8 mouse cellular contexts compared by ENCODE assay signal in the genomic region with DNA sequence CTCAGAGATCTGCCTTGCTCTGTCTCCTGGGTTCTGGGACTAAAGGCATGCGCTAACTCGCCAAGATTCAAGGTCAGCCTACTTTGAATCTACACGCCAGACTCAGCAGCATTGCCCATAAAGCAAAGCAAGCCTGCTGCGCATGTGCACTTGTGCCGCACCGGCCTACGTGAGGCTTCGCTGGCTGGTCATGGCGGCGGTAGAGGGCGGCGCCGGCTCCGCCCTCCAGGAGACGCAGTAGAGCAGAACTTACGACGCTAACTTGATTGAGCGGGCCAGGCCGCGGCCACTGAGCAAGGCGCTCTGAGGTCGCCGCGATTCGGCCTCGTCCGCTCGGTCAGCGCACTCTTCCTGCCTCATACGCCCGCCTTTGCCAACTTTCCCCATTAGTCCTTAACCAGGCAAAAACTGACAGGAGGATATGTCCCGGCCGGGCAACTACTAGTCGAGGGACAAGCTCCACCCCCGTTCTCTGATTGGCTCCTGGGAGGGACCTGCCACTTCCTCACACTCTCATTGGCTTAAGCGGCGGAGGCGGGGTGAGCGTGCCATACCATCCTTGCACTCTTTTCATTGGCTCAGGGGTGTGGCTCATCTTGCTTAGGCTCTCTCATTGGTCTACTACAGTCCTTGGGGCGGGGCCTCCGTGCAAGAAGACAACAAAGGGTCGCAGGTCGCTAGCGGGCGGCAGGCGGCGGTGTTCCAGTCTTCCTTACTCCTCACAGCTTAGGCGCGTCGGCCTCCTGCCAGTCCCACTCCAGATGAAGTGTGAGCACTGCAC. TPM values are rescaled to one million over a fixed set of nuclear protein-coding genes. Genes with fewer than 3 reads are reported as not detected.
DNase-seq lines count a peak whose midpoint lies in the region; ATAC-seq and TF ChIP-seq lines count a peak whose summit lies in the region.

Gene Narf, plus strand, starts transcription at position 690 of the 781 bp plus-strand sequence.

- TF ChIP-seq CTCF in kidney, adult 2 months (conservative IDR thresholded peaks at IDR 0.05; ENCODE audit: insufficient read depth, insufficient read length, low read depth, low read length), result peak; percentile 52
- TF ChIP-seq CTCF in spleen, adult 2 months (IDR thresholded peaks at IDR 0.05; ENCODE audit: extremely low read depth, insufficient read depth, insufficient read length, insufficient replicate concordance), result peak; percentile 49; the same call in 1 of the 2 replicates

- peak; percentile 98 for TF ChIP-seq POLR2A in kidney, adult 2 months (IDR thresholded peaks at IDR 0.05; ENCODE audit: low read depth, low read length)
- TF ChIP-seq POLR2A in spleen, adult 2 months (IDR thresholded peaks at IDR 0.05; ENCODE audit: low read depth, low read length), result peak; percentile 81

- peak within 1 kb of the TSS; percentile 90 for H3K9ac ChIP-seq in embryonic facial prominence, embryonic 13.5 days
- peak within 1 kb of the TSS; percentile 75 for H3K9ac ChIP-seq in limb, embryonic 12.5 days (replicated peaks)
- H3K9ac ChIP-seq in midbrain, embryonic 15.5 days, result peak within 1 kb of the TSS; percentile 81

- WGBS in embryonic facial prominence, embryonic 13.5 days, result under 1% methylated on average over 50 of the region's 50 CpGs
- WGBS in kidney, adult 2 months, result under 1% methylated on average over 50 of the region's 50 CpGs
- WGBS in limb, embryonic 12.5 days, result under 1% methylated on average over 50 of the region's 50 CpGs
- under 1% methylated on average over 50 of the region's 50 CpGs for WGBS in midbrain, embryonic 15.5 days
- under 1% methylated on average over 50 of the region's 50 CpGs for WGBS in spleen, adult 2 months

- ATAC-seq in embryonic facial prominence, embryonic 13.5 days (ENCODE audit: insufficient number of reproducible peaks, insufficient read depth, low FRiP score, low TSS enrichment, low read depth), result peak; percentile 100
- ATAC-seq in limb, embryonic 12.5 days (ENCODE audit: insufficient number of reproducible peaks, insufficient read depth, low FRiP score, low TSS enrichment, low read depth), result peak; percentile 100
- peak; percentile 99 for ATAC-seq in midbrain, embryonic 15.5 days (replicated peaks)

- peaks cover 24% of the 10 kb centered on the region for H3K36me3 ChIP-seq in embryonic facial prominence, embryonic 13.5 days
- no peaks in the 10 kb centered on the region for H3K36me3 ChIP-seq in kidney, adult 2 months (ENCODE audit: control insufficient read depth, insufficient read depth, low read length)
- H3K36me3 ChIP-seq in limb, embryonic 12.5 days, result peaks cover 31% of the 10 kb centered on the region
- H3K36me3 ChIP-seq in midbrain, embryonic 15.5 days (replicated peaks), result no peaks in the 10 kb centered on the region
- H3K36me3 ChIP-seq in spleen, adult 2 months (ENCODE audit: control insufficient read depth, insufficient read depth, low read length), result peaks cover 6% of the 10 kb centered on the region

- DNase-seq in 3134 (ENCODE audit: extremely low read depth, insufficient read length, low spot score), result peak; percentile 100
- DNase-seq in adrenal gland, postnatal 36 days, result peak; percentile 99
- peak; percentile 99 to 100 for DNase-seq in heart, adult 18-20 months
- DNase-seq in kidney, adult 2 months, result peak; percentile 100
- DNase-seq in spleen, adult 2 months (ENCODE audit: low read depth in 1 of 2, low spot score in 2 of 2), result peak; percentile 98 to 99

- H3K4me2 ChIP-seq in embryonic facial prominence, embryonic 13.5 days, result peak within 1 kb of the TSS; percentile 61
- peak within 1 kb of the TSS; percentile 55 for H3K4me2 ChIP-seq in limb, embryonic 12.5 days
- peak within 1 kb of the TSS; percentile 56 for H3K4me2 ChIP-seq in midbrain, embryonic 15.5 days

- peaks cover 22% of the 10 kb centered on the region for H3K4me1 ChIP-seq in embryonic facial prominence, embryonic 13.5 days
- peaks cover 9% of the 10 kb centered on the region for H3K4me1 ChIP-seq in kidney, adult 2 months (ENCODE audit: control insufficient read depth, insufficient read depth, low read length)
- H3K4me1 ChIP-seq in limb, embryonic 12.5 days (replicated peaks), result peaks cover 16% of the 10 kb centered on the region
- peaks cover 41% of the 10 kb centered on the region for H3K4me1 ChIP-seq in midbrain, embryonic 15.5 days
- peaks cover 9% of the 10 kb centered on the region; the same call in 1 of the 2 replicates for H3K4me1 ChIP-seq in spleen, adult 2 months (ENCODE audit: control insufficient read depth, insufficient read depth, insufficient read length)

- H3K9me3 ChIP-seq in embryonic facial prominence, embryonic 13.5 days, result no peaks in the 10 kb centered on the region
- no peaks in the 10 kb centered on the region for H3K9me3 ChIP-seq in limb, embryonic 12.5 days
- no peaks in the 10 kb centered on the region for H3K9me3 ChIP-seq in midbrain, embryonic 15.5 days

- H3K4me3 ChIP-seq in embryonic facial prominence, embryonic 13.5 days, result peak within 1 kb of the TSS; percentile 83
- peak within 1 kb of the TSS; percentile 80 for H3K4me3 ChIP-seq in kidney, adult 2 months (ENCODE audit: insufficient read depth, low read depth, low read length)
- peak within 1 kb of the TSS; percentile 76 for H3K4me3 ChIP-seq in limb, embryonic 12.5 days (replicated peaks)
- H3K4me3 ChIP-seq in midbrain, embryonic 15.5 days, result peak within 1 kb of the TSS; percentile 61
- peak within 1 kb of the TSS; percentile 84 for H3K4me3 ChIP-seq in spleen, adult 2 months (ENCODE audit: extremely low read depth, insufficient read depth, insufficient read length)

- H3K27ac ChIP-seq in embryonic facial prominence, embryonic 13.5 days, result peak within 1 kb of the TSS; percentile 100
- H3K27ac ChIP-seq in kidney, adult 2 months (ENCODE audit: insufficient read depth, low read depth, low read length), result peak within 1 kb of the TSS; percentile 98
- peak within 1 kb of the TSS; percentile 99 for H3K27ac ChIP-seq in limb, embryonic 12.5 days
- H3K27ac ChIP-seq in midbrain, embryonic 15.5 days, result peak within 1 kb of the TSS; percentile 99
- H3K27ac ChIP-seq in spleen, adult 2 months (ENCODE audit: insufficient read depth, low read length), result peak within 1 kb of the TSS; percentile 98

- no peaks in the 10 kb centered on the region for H3K27me3 ChIP-seq in embryonic facial prominence, embryonic 13.5 days
- H3K27me3 ChIP-seq in kidney, adult 2 months (replicated peaks; ENCODE audit: control insufficient read depth, insufficient read depth, low read length), result no peaks in the 10 kb centered on the region
- no peaks in the 10 kb centered on the region for H3K27me3 ChIP-seq in limb, embryonic 12.5 days
- no peaks in the 10 kb centered on the region for H3K27me3 ChIP-seq in midbrain, embryonic 15.5 days (replicated peaks)
- no peaks in the 10 kb centered on the region for H3K27me3 ChIP-seq in spleen, adult 2 months (ENCODE audit: control insufficient read depth, insufficient read depth, low read length)

RNA-seq across cellular contexts. Expression of gene Narf, which starts in this region (rescaled TPM):
- 10 to 100 TPM; 18.7 to 27.3 TPM for total RNA-seq in adrenal gland, postnatal 36 days (2021)
- polyA plus RNA-seq in embryonic facial prominence, embryonic 13.5 days (2015; fragmentation: Nextera tagmentation; extraction: Ambion mirVana), result 61.4 and 67.7 TPM in 2 replicates
- total RNA-seq in heart, adult 18-20 months (2021), result 10 to 100 TPM; 71.4 to 83.6 TPM
- polyA plus RNA-seq in kidney, adult 2 months (2012; rRNA removed), result 41.8 and 54.1 TPM in 2 replicates
- polyA plus RNA-seq in limb, embryonic 12.5 days (2016; fragmentation: Nextera tagmentation; extraction: Ambion mirVana), result 68.4 and 75.2 TPM in 2 replicates
- polyA plus RNA-seq in midbrain, embryonic 15.5 days (2015; fragmentation: Nextera tagmentation; extraction: Ambion mirVana), result 101 and 106 TPM in 2 replicates
- 36.8 and 42.0 TPM in 2 replicates for polyA plus RNA-seq in spleen, adult 2 months (2012; rRNA removed)

Comparison
In these comparisons a context has a peak if more than half of its experiments do, and no peak if none do; other contexts are left out.
1. Peak in every context shown above with its lines: DNase-seq, ATAC-seq, H3K4me3 ChIP-seq and H3K27ac ChIP-seq.